Mouse (Mus musculus): ENCODE results near the gene Gmpr2. TPM values are rescaled to one million over a fixed set of nuclear protein-coding genes. Genes with fewer than 3 reads are reported as not detected.
A peak's percentile ranks its signal among the peaks of the same experiment; 100 is the strongest.

Gmpr2 gene
- polyA plus RNA-seq, 1 experiment from 2014 or later = 21.3 TPM

DNA sequence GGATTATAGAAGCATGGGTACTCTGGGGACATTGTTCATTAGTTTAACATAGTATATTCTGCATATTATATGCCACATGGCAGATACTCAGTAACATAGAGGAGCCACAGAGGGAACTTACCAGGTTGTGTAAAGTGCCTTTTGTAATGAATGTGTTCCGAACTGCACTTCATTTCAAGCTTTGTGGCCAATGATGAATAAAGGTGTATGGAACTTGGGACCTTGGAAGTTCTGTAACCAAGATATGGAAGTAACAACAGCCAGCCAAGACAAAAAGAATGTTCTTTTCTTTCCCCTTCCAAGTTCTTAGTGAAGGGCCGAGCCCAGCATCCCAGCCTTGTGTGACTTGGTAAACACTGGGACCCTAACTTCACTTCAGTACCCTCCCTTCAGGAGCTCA lies 21.9 kb upstream of the Gmpr2 start, which contains the start of gene Tssk4:
TSS of gene Tssk4 (plus strand) at position 301 of the 400 bp plus-strand sequence.
- TF ChIP-seq CTCF (IDR thresholded peaks at IDR 0.05; ENCODE audit: low read depth) = no peak
- Histone ChIP-seq H3K4me1 (replicated peaks; ENCODE audit: control insufficient read depth, insufficient read depth, low read length) (no peaks in the 10 kb centered on the region), H3K36me3 (ENCODE audit: control insufficient read depth, insufficient read depth) (no peaks in the 10 kb centered on the region), H3K27me3 (replicated peaks; ENCODE audit: control insufficient read depth, insufficient read depth, low read length) (no peaks in the 10 kb centered on the region), H3K4me3 (ENCODE audit: low read depth, low read length) (no peak within 1 kb of the TSS), H3K9me3 (ENCODE audit: control insufficient read depth) (no peaks in the 10 kb centered on the region), H3K4me2 (replicated peaks; ENCODE audit: low read depth) (no peak within 1 kb of the TSS), H3K9ac (ENCODE audit: low read depth, low read length) (no peak within 1 kb of the TSS), H3K27ac (ENCODE audit: low read depth, low read length) (no peak within 1 kb of the TSS)
- 89% methylated on average over 2 of the region's 2 CpGs for WGBS
- ATAC-seq = no peak

- H3K4me1 ChIP-seq (replicated peaks; ENCODE audit: control insufficient read depth, insufficient read depth, low read length) = no peaks in the 10 kb centered on the region
- no peaks in the 10 kb centered on the region for H3K9me3 ChIP-seq (ENCODE audit: control insufficient read depth)
- ATAC-seq = no peak
- no peak overlapping the region for H3K27ac ChIP-seq (ENCODE audit: low read depth, low read length)
- H3K4me2 ChIP-seq (replicated peaks; ENCODE audit: low read depth) = no peak overlapping the region
- WGBS = 88% methylated on average over 7 of the region's 7 CpGs
- H3K36me3 ChIP-seq (ENCODE audit: control insufficient read depth, insufficient read depth) = no peaks in the 10 kb centered on the region
- no peak overlapping the region for H3K9ac ChIP-seq (ENCODE audit: low read depth, low read length)
- TF ChIP-seq CTCF (IDR thresholded peaks at IDR 0.05; ENCODE audit: low read depth) = no peak
- H3K27me3 ChIP-seq (replicated peaks; ENCODE audit: control insufficient read depth, insufficient read depth, low read length) = no peaks in the 10 kb centered on the region
- no peak overlapping the region for H3K4me3 ChIP-seq (ENCODE audit: low read depth, low read length)
Measured at GRCm38 (mm10) chr14:55651528-55651927, 20.2 kb upstream of the Gmpr2 start.

GRCm38 (mm10) chr14:55656935-55657334 lies 14.8 kb upstream of the Gmpr2 start:
- Histone ChIP-seq H3K4me3 (ENCODE audit: low read depth, low read length) (no peak overlapping the region), H3K9ac (ENCODE audit: low read depth, low read length) (no peak overlapping the region), H3K27ac (ENCODE audit: low read depth, low read length) (no peak overlapping the region), H3K36me3 (ENCODE audit: control insufficient read depth, insufficient read depth) (no peaks in the 10 kb centered on the region), H3K4me1 (replicated peaks; ENCODE audit: control insufficient read depth, insufficient read depth, low read length) (0 out of 2 replicates have a peak, but pooled peaks cover 4% of the 10 kb centered on the region), H3K9me3 (ENCODE audit: control insufficient read depth) (no peaks in the 10 kb centered on the region), H3K27me3 (replicated peaks; ENCODE audit: control insufficient read depth, insufficient read depth, low read length) (no peaks in the 10 kb centered on the region), H3K4me2 (replicated peaks; ENCODE audit: low read depth) (no peak overlapping the region)
- 82% methylated on average over 3 of the region's 3 CpGs for WGBS
- TF ChIP-seq CTCF (IDR thresholded peaks at IDR 0.05; ENCODE audit: low read depth) = no peak
- no peak for ATAC-seq

DNA sequence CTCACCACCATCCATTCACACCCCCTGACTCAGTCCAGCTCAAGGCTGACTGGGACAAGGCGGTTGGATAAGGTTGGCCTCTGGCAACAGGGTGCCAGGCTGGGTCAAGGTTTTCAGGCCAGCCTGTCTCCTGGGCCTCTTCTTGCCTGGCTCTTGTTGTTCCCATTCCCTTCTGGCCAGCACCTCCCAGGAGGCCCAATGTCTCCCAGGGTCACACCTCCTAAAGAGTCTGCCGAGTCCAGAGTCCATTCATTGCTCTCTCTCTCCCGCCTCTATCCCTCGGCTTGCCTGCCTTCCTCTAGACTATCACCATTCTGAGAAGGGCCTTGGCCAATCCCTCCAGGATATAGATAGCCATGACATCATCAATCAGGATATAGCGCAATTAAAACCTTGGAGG lies 13.7 kb upstream of the Gmpr2 start:
- H3K36me3 ChIP-seq (ENCODE audit: control insufficient read depth, insufficient read depth) = peaks cover 4% of the 10 kb centered on the region
- 0 out of 2 replicates have a peak overlapping the region, but pooled peaks have one; percentile 0 for H3K4me2 ChIP-seq (replicated peaks; ENCODE audit: low read depth)
- H3K27me3 ChIP-seq (replicated peaks; ENCODE audit: control insufficient read depth, insufficient read depth, low read length) = no peaks in the 10 kb centered on the region
- H3K9ac ChIP-seq (ENCODE audit: low read depth, low read length) = no peak overlapping the region
- 42% methylated on average over 5 of the region's 5 CpGs for WGBS
- peak; percentile 96 for ATAC-seq
- no peak for TF ChIP-seq CTCF (IDR thresholded peaks at IDR 0.05; ENCODE audit: low read depth)
- no peaks in the 10 kb centered on the region for H3K9me3 ChIP-seq (ENCODE audit: control insufficient read depth)
- 0 out of 2 replicates have a peak, but pooled peaks cover 4% of the 10 kb centered on the region for H3K4me1 ChIP-seq (replicated peaks; ENCODE audit: control insufficient read depth, insufficient read depth, low read length)
- H3K4me3 ChIP-seq (ENCODE audit: low read depth, low read length) = no peak overlapping the region
- H3K27ac ChIP-seq (ENCODE audit: low read depth, low read length) = peak overlapping the region; percentile 87

GRCm38 (mm10) chr14:55659960-55660573 lies 11.7 kb upstream of the Gmpr2 start, which contains the start of gene Mdp1:
Gene Mdp1 (minus strand): TSS chr14:55660508.
- H3K27me3 ChIP-seq (replicated peaks; ENCODE audit: control insufficient read depth, insufficient read depth, low read length) = no peaks in the 10 kb centered on the region
- peak within 1 kb of the TSS; percentile 87 for H3K27ac ChIP-seq (ENCODE audit: low read depth, low read length)
- H3K9ac ChIP-seq (ENCODE audit: low read depth, low read length) = peak within 1 kb of the TSS; percentile 65
- ATAC-seq = peak; percentile 73
- H3K36me3 ChIP-seq (ENCODE audit: control insufficient read depth, insufficient read depth) = peaks cover 12% of the 10 kb centered on the region
- no peaks in the 10 kb centered on the region for H3K9me3 ChIP-seq (ENCODE audit: control insufficient read depth)
- TF ChIP-seq CTCF (IDR thresholded peaks at IDR 0.05; ENCODE audit: low read depth) = peak; percentile 75
- H3K4me1 ChIP-seq (replicated peaks; ENCODE audit: control insufficient read depth, insufficient read depth, low read length) = 0 out of 2 replicates have a peak, but pooled peaks cover 4% of the 10 kb centered on the region
- H3K4me2 ChIP-seq (replicated peaks; ENCODE audit: low read depth) = peak within 1 kb of the TSS; percentile 75
- peak within 1 kb of the TSS; percentile 71 for H3K4me3 ChIP-seq (ENCODE audit: low read depth, low read length)
- under 1% methylated on average over 39 of the region's 39 CpGs for WGBS

GRCm38 (mm10) chr14:55660636-55661035 lies 11.1 kb upstream of the Gmpr2 start:
- Histone ChIP-seq H3K36me3 (ENCODE audit: control insufficient read depth, insufficient read depth) (peaks cover 12% of the 10 kb centered on the region), H3K9me3 (ENCODE audit: control insufficient read depth) (no peaks in the 10 kb centered on the region), H3K4me1 (replicated peaks; ENCODE audit: control insufficient read depth, insufficient read depth, low read length) (0 out of 2 replicates have a peak, but pooled peaks cover 4% of the 10 kb centered on the region), H3K4me2 (replicated peaks; ENCODE audit: low read depth) (peak overlapping the region; percentile 75), H3K27me3 (replicated peaks; ENCODE audit: control insufficient read depth, insufficient read depth, low read length) (no peaks in the 10 kb centered on the region), H3K9ac (ENCODE audit: low read depth, low read length) (no peak overlapping the region), H3K4me3 (ENCODE audit: low read depth, low read length) (peak overlapping the region; percentile 71), H3K27ac (ENCODE audit: low read depth, low read length) (no peak overlapping the region)
- TF ChIP-seq CTCF (IDR thresholded peaks at IDR 0.05; ENCODE audit: low read depth) = no peak
- WGBS = 46% methylated on average over 2 of the region's 2 CpGs
- no peak for ATAC-seq

Data from intestine, postnatal 0 days (tissue).